Mouse (Mus musculus): ENCODE results near the gene Rnf180.

- TF ChIP-seq CTCF (IDR thresholded peaks at IDR 0.05; ENCODE audit: low read depth, low read length) = no peak
- TF ChIP-seq POLR2A (IDR thresholded peaks at IDR 0.05; ENCODE audit: extremely low read depth, insufficient read depth, low read length) = no peak
Observed at GRCm38 (mm10) chr13:105146827-105147226, 147.8 kb downstream of the Rnf180 start.
